Mouse (Mus musculus) neural tube, embryonic 10.5 days (tissue): ENCODE data around the gene Wnt10a.

Source experiments
- DNase-seq: peaks from one replicate; pipeline ENCODE4 v3.0.0-alpha.2; 2017; ENCODE audit warnings: low spot score; ENCODE audit errors: extremely low spot score

The Wnt10a gene

DNA sequence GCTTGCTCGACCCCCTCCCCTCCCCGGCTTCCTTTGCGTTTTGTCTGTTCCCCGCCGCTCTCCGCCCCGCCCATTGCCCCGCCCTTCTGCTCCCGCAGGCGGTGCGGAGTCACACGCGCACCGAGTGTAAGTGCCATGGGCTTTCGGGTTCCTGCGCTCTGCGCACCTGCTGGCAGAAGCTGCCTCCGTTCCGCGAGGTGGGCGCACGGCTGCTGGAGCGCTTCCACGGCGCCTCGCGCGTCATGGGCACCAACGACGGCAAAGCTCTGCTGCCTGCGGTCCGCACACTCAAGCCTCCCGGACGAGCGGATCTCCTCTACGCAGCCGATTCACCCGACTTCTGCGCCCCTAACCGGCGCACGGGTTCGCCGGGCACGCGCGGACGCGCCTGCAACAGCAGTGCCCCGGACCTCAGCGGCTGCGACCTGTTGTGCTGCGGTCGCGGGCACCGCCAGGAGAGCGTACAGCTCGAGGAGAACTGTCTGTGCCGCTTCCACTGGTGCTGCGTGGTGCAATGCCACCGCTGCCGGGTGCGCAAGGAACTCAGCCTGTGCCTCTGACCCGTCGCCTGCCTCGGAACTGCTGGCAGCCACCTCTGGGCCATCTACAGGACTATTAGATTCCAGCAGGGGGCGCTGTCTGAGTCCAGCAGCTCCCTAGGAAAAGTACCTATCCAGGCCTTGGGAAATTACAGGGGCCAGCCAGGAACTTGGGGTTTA is 7.1 kb upstream of the Wnt10a start:
- peak; percentile 74 for DNase-seq

DNA sequence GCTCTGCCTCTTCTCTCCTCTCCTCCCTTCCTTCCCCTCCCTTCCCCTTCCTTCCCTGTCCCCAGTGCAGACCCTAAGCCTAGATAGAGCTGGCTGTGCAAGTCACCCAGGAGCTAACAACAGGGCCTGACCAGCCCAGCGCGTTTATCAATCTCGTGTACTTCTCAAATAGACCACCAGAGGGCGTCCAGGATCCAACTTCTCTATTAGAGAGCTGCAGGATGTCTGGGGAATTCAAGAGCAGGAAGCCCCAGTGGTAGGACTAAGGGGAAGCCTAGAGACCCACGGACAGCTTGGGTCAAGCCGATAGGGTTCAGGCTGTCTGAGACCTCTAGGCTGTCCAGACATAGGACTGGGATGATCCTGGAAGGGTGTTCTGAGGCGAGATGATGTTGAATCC is 3.5 kb upstream of the Wnt10a start:
- peak; percentile 87 for DNase-seq

DNA sequence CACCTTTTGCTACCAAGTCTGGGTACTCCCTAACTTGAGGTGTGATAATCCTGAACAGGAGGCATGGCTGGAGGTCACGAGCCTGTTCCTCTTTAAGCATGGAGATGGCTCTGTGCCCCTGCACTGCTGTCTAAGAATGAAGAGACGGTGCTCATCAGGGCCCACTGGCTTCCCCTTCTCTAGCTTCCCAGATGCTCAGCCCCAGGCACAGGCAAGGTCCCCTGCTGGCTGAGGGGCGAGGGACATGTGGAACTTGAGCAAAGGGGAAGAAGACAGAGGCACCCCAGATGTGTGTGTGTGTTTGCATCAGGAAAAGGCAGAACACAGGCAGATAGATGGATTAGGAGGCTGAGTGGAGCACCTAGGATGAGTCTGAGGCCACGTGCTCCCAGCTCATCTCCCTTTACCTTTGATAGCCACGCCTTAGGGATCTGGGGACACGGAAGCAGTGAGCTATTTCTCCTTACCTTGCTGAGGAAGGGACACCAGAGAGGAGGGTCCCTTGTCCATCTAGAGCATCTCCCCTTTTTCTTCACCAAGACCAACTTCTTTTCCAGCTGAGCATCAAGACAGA is 2.6 kb upstream of the Wnt10a start:
- no peak for DNase-seq

DNA sequence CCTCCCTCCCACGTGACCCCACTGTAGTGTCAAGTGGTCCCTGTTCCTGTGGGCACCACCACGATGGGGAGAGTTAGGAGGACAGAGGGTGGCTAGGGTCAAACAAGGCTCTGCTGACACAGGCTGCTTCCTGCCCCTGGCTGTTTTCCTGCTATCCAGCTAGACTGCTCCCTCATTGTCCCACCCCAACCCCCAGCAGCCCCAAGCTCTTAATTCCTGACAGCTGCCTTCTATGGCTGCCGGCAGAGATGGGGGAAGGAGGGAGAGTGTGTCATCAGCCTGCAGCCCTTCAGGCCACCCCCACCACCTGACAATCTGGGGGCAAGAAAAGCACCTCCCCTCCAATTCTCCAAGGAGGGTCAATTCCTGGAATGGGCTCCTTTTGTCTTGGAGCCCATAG is 1.2 kb upstream of the Wnt10a start:
- no peak for DNase-seq

DNA sequence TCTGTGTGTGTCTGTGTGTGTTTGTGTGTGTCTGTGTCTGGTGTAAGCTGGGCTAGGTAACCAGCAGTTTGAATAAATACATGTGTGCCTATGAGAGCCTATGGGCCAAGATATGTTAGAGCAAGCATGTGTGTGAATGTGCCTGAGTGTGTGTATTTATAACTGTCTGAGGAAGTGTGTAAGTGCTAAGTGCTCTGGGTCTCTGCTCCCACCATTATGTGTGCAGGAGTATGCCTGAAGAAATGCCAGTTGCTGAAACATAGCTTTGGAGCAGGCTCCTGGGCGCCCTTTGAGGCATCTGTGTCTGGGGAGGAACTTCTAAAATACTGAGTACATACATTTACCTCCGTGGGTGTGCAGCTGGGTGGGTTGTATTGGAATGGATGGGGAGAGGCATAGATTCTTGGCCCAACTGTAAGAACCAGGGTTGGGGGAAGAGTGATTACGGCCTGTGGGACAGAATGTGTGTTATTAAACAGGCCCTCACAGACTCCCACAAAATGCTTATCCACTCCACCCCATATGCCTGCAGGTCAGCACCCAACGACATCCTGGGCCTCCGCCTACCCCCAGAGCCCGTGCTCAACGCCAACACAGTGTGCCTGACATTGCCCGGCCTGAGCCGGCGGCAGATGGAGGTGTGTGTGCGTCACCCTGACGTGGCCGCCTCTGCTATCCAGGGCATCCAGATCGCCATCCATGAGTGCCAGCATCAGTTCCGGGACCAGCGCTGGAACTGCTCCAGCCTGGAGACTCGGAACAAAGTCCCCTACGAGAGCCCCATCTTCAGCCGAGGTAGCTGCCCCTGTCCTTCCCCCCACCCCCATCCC is 1.7 kb downstream of the Wnt10a start:
- DNase-seq: peak; percentile 31

DNA sequence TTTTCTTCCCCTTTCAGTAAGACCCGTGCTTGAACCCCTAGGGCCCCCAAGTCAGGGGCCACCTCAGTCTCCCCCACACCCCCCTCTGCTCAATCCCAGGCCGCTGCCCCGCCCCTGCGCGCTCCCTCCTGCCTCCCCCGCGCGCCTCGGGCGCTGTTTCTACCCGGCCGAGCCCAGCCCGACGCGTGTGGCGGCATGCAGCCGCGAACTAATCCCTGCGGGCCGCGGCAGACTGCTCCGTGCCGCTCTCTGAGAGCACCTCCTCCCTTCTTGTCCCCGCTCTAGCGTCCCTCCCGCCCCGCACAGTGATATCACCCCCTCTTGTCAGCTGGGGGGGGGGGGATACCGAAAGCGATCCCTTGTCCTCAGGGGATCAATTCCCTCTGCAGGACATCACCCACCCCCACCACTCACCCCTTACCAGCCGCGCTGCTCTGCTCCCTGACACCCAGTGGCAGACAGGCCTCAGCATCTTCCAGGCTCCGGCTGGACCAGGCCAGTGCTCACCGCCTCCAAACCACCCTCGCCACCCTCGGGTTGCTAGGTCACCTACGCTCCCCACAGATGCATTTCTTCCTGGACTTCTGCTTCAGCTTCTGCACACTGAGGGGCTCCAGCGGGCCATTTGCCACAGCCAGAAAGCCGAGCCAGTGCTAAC is 3.3 kb downstream of the Wnt10a start:
- peak; percentile 51 for DNase-seq

DNA sequence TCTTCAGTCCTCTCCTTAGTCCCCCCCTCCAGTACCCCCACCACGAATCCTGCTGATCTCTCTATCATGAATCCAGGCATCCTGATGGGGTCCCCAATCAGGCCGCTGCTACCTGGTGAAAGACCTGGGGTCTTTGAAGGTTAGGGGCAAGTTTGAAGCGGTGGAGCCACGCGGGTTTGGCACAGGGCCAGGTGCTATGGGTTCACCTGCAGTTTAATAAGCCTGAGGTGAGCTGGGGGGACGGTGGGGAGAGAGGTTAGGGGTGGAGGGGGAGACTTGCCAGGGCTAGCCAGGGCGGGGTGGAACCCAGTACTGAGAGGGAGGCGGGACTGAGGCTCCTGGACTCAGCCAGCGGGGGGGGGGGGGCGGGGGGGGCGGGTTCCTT is 3.8 kb downstream of the Wnt10a start:
- DNase-seq: no peak

DNA sequence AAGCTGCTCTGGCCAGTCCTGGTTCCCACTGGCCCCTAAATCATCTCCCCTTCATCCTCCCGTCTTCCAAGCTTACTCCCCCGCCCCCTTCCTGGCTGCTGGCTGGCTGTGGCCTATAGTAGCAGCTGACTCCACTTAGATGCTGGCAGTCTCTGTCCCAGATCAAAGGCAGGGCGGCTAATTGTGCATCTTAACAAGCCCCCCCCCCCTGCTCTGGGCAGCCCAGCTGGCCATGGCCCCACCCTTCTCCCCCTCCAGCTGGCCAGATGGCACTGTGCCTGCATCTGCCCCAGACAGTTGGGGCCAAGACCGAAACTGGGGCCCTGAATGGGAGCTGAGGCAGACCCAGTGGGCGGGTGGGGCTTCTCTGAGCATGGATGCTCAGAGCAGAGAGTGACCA is 6.1 kb downstream of the Wnt10a start:
- peak; percentile 65 for DNase-seq

DNA sequence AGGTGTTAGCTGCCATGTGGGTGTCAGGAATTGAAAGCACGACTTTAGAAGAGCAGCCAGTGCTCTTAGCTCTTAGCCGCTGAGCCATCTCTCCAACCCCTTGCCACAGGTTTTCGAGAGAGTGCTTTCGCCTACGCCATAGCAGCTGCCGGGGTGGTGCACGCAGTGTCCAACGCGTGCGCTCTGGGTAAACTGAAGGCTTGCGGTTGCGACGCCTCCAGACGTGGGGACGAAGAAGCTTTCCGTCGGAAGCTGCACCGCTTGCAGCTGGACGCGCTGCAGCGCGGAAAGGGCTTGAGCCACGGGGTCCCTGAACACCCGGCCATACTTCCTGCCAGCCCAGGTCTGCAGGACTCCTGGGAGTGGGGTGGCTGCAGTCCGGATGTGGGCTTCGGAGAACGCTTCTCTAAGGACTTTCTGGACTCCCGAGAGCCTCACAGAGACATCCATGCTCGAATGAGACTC is 9.1 kb downstream of the Wnt10a start:
- peak; percentile 42 for DNase-seq

DNA sequence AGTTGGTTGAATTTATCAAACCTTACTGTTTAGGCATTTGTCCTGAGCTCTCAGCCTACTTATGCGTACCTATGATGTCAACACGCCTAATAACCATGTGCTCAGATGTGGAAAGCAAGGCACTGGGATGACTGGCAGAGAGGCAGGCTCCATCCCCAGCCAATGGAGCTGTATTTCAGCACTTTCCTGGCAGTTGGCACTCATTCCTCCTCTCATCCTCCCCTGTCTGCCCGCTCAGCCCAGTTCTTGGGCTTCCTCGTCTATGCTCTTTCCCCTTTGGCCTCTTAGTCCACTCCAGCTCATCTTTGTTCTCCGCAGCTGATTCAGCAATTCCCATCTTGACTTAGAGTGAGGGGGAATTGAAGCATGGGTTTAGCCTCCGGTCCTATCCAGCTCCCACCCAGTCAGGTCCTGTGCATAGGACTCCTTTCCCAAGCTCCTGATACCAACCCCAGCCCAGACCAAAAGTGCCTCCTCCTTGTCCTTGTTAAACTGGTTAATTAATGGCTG is 10.4 kb downstream of the Wnt10a start:
- DNase-seq: no peak

DNA sequence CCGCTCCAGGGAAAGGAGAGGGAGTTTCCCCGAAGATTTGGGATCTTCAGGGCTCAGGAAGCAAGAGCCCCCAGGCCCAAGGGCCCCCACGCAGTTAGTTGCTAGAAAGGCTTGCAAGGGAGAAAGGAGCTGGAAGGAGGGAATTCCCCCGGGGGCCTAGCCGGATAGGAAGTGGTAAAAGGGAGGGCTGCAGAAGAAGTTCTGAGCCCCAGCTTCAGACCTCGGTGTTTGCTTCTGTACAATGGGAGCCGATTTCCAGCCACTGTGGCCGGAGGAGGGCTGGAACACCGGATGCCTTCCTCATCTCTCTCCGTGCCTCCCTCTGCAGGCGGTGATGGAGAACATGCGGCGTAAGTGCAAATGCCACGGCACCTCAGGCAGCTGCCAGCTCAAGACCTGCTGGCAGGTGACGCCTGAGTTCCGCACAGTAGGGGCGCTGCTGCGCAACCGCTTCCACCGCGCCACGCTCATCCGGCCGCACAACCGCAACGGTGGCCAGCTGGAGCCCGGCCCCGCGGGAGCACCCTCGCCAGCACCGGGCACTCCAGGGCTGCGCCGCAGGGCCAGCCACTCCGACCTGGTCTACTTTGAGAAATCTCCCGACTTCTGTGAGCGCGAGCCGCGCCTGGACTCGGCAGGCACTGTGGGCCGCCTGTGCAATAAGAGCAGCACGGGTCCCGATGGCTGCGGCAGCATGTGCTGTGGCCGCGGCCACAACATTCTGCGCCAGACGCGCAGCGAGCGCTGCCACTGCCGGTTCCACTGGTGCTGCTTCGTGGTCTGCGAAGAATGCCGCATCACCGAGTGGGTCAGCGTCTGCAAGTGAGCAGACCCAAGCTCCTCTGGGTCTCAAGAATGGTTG is 11.7 kb downstream of the Wnt10a start:
- peak; percentile 86 for DNase-seq

DNA sequence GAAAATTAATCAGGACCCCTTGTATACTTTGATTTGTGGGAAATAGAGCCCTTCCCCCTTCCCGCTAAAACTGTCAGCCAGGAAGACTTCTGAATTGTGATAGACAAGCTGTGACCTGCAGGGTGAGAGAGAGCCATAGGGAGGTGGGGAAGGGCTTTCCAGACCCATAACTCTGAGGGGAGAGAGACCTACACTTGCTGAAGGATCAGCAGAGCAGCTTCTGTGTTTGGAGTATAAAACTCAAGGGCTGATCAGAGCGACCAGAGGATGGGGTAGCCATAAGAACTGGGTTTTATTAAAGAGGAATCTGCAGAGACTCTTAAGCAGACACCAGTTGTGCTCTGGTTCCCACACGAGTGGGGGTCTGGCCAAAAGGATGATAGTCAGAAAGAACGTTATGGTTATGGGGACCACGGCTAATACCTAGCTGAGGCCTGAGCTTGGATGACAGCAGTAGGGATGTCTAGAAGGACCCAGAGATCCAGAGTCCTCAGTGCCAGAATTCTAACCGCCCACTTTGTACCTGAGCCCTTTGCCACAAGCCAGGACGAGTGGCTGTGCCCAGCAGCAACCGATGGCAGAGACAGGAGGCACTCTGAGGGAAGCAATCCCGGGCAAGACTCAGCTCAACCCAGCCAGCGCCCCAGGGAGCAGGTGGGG is 13.0 kb downstream of the Wnt10a start:
- no peak for DNase-seq

DNA sequence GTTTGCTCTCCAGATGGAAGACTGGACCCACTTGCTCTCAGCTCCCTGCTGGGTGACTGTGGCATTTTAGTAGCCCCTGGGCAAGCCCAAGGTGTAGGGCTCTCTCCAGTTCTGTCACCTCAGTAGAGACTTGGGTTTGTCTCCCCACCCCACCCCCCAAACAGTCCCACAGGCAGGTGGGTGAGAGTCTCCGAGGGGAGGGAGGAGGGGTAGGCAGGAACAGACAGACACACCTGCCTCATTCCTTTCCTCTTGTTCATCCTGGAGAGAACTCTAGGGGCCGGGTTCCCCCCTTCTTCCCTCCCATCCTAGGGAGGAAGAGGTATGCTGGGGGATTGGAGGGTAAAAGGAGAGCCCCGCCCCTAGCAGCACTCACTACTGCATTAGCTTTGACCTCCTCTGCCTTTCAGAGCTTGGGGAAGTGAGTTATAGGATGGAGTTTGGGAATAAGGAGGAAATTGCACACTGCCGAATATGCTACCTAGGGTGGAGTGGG is 14.1 kb downstream of the Wnt10a start:
- no peak for DNase-seq

DNA sequence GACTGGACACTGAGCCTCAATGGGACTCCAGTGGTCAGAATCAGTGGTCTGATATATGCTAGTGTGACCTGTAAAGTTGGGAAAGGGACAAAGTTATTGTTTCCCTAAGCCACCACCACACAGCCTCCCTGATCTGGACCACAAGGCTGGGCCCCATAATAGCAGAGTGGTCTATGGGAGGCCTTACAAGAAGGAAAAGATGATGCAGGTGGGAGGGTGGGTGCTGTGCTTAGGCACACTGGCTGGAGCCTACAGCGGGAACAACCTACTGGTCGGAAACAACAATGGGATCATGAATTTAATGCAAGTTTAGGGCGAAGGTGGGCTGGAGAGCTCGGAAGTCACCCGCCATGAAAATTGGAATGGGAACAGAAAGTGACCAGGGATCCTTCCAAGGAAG is 14.5 kb downstream of the Wnt10a start:
- no peak for DNase-seq

DNA sequence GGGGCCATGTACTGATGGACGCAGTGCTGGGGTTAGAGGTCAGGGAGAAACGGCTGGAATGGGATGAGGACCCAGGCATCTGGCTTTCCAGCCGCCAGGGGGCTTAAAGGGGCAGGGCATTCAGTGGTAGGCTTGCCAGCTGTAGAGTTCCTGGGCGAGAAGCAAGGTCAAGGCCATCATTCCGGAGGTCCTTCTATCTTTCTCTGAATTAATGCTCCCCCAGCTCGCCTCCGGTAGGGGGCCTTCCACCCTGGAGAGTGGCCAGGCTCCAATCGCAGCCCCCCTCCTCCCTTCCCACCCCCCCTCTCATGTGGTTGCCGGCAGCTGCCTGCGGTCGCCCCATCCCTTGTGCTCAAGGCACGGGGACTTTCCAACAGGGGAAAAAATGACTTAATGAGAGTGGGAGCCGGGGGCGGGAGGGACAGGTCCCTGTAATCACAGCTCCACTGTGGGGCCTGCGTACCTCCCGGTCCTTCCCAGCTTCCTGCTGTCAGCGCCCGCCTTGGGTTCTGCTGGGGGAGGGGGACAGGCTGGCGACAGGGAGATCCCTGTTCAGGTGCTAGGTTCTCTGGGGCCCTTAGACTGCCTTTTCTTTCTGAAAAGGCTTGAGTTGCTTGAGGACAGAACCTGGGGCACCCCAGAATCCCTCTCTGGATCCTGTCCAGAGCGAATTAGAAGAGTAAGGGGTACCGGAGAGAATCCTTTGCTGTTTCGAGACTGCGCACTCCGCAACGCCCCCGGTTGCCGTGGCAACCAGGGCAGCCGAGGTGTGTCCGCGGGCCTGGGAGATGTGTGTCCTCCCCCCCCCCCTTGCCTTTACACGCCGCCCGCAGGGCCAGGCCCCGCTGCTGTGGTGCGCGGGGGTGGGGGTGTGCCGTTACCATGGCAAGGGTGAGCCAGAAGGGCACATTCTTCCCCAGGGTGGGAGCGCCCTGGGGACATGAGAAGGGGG is 15.3 kb downstream of the Wnt10a start:
- peak; percentile 65 for DNase-seq

DNA sequence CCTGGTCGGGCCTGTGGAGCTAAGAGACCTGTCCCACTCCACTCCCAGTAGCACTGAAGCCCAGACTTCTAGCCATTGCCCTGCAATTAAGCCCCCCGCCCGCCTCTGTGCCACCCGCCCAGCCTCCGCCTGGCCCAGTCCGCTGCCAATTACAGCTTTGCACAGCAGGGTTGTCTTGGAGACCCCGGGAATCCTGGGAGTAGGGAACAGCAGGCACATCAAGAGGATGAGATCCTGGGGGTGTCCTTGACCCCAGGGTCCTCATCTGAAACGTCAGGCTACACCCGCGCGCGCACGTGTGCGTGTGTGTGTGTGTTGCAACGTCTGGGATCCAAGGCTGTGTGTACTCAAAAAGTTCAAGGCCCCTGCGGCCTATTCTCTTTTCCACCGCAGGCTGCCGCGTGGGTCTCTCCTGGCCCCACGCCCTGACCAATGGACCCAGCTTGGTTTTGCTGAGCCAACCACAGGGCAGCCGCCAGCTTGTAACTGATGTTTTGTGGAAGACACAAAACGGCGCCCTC is 16.3 kb downstream of the Wnt10a start:
- peak; percentile 58 for DNase-seq

DNA sequence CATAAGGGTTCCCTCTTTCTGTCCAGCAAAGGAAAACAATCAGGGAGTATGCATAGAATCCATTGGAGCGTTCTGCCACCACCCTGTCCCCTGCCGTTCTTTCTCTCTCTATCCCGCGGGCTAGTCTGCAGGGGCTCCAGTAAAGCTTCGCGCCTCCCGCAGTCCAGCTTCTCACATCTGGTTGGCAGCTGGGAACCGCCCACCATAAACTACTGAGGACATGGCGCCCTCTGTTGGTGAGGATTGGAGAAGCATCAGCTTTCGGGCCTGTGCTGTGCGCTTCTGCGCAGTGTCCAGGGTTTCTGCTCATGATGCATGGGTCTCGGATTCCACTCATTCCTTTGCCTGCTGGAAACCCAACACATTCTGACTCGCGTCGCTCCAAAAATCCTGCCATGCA is 16.8 kb downstream of the Wnt10a start:
- DNase-seq: peak; percentile 95

DNA sequence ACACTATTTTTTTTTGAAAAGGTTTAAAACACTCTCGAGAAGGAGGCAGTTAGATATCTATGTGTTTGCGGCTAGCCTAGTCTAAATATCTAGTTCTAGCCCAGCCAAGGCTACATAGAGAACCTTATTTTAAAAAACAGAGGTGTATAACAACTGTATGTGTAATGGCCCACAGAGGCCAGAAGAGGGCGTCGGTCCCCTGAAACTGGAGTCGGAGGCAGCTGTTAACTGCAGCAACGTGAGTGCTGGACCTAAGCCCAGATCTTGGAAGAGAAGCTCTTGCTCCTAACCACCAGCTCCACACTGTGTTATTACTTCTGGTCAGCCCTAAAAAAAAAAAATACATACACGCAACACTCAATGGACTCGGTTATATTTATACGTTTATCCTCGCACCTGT is 17.7 kb downstream of the Wnt10a start:
- DNase-seq: no peak
